Comparison of ENCODE assay signal across 19 mouse cellular contexts in genomic region chr19:37789576-37790180, GRCm38 (mm10).
A peak's percentile ranks its signal among the peaks of the same experiment; 100 is the strongest.
DNase-seq lines count a peak whose midpoint lies in the region; ATAC-seq and TF ChIP-seq lines count a peak whose summit lies in the region.
"Had no signal": no experiment of that assay in that cellular context is flagged by ENCODE, and none has a peak within 500 bp of the region (broad histone marks: within the 10 kb centered on the region; RNA-seq: fewer than 3 reads in every experiment).

No protein-coding gene starts in this region.

- WGBS in forebrain, embryonic 10.5 days: 24% methylated on average over 12 of the region's 12 CpGs
- 25% methylated on average over 12 of the region's 12 CpGs for WGBS in forebrain, embryonic 12.5 days
- 29% methylated on average over 12 of the region's 12 CpGs for WGBS in midbrain, embryonic 12.5 days
- WGBS in midbrain, embryonic 14.5 days: 36% methylated on average over 12 of the region's 12 CpGs
- WGBS in midbrain, postnatal 0 days: 31% methylated on average over 12 of the region's 12 CpGs

- no peak overlapping the region for H3K4me2 ChIP-seq in forebrain, embryonic 12.5 days
- H3K4me2 ChIP-seq in midbrain, embryonic 12.5 days (replicated peaks): peak overlapping the region; percentile 42; the same call in 1 of the 2 replicates
- H3K4me2 ChIP-seq in midbrain, embryonic 14.5 days (ENCODE audit: low read length): no peak overlapping the region
- no peak overlapping the region; the same call in 1 of the 2 replicates for H3K4me2 ChIP-seq in midbrain, postnatal 0 days (ENCODE audit: low read depth, low read length, poor library complexity, severe bottlenecking)
- H3K4me2 ChIP-seq: heart, embryonic 11.5 days had no signal

- no peak for ATAC-seq in forebrain, embryonic 12.5 days (ENCODE audit: low FRiP score)
- no peak for ATAC-seq in midbrain, embryonic 12.5 days (ENCODE audit: low FRiP score, low read depth)
- ATAC-seq in midbrain, embryonic 14.5 days (ENCODE audit: low FRiP score, low TSS enrichment): no peak
- no peak for ATAC-seq in midbrain, postnatal 0 days (ENCODE audit: low FRiP score)
- ATAC-seq: forebrain, embryonic 14.5 days had no signal

- no peaks in the 10 kb centered on the region for H3K9me3 ChIP-seq in forebrain, embryonic 10.5 days
- H3K9me3 ChIP-seq in forebrain, embryonic 12.5 days: no peaks in the 10 kb centered on the region
- H3K9me3 ChIP-seq in midbrain, embryonic 12.5 days: no peaks in the 10 kb centered on the region
- no peaks in the 10 kb centered on the region for H3K9me3 ChIP-seq in midbrain, embryonic 14.5 days (ENCODE audit: control insufficient read depth, low read length)
- H3K9me3 ChIP-seq in midbrain, postnatal 0 days (ENCODE audit: low read length): no peaks in the 10 kb centered on the region

- intact Hi-C loops in left cerebral cortex, postnatal 36 days (cut with DNase I): no loop called here

- H3K4me1 ChIP-seq in forebrain, embryonic 10.5 days: peaks cover 30% of the 10 kb centered on the region
- H3K4me1 ChIP-seq in forebrain, embryonic 12.5 days: peaks cover 15% of the 10 kb centered on the region
- H3K4me1 ChIP-seq in midbrain, embryonic 12.5 days: peaks cover 12% of the 10 kb centered on the region; the same call in 1 of the 2 replicates
- peaks cover 7% of the 10 kb centered on the region for H3K4me1 ChIP-seq in midbrain, embryonic 14.5 days (ENCODE audit: control insufficient read depth, insufficient read depth, low read length)
- H3K4me1 ChIP-seq in midbrain, postnatal 0 days (ENCODE audit: insufficient read depth, low read length): 0 out of 2 replicates have a peak, but pooled peaks cover 4% of the 10 kb centered on the region

- H3K27ac ChIP-seq in forebrain, embryonic 10.5 days: peak overlapping the region; percentile 61; the same call in 1 of the 2 replicates
- H3K27ac ChIP-seq in forebrain, embryonic 12.5 days: no peak overlapping the region
- H3K27ac ChIP-seq in midbrain, embryonic 12.5 days (replicated peaks): no peak overlapping the region
- H3K27ac ChIP-seq in midbrain, embryonic 14.5 days (replicated peaks; ENCODE audit: low read depth, low read length): no peak overlapping the region
- H3K27ac ChIP-seq in midbrain, postnatal 0 days (ENCODE audit: low read depth, low read length): no peak overlapping the region
- H3K27ac ChIP-seq: liver, embryonic 14.5 days had no signal

- DNase-seq in forebrain, embryonic 10.5 days (ENCODE audit: extremely low spot score, low spot score): no peak
- no peak for DNase-seq in midbrain, embryonic 14.5 days
- DNase-seq in midbrain, postnatal 0 days (ENCODE audit: low spot score): no peak
- no peak for DNase-seq in ovary, adult 18-20 months (ENCODE audit: low spot score)
- DNase-seq in left cerebral cortex, postnatal 36 days (ENCODE audit: low spot score in 2 of 2): no peak
- no peak for DNase-seq in adrenal gland, adult (ENCODE audit: inconsistent age in 2 of 2, low spot score in 1 of 2)
- DNase-seq: adrenal gland, postnatal 10 days; cerebellum, adult 11-12 months; cerebellum, postnatal 36 days; gastrocnemius, postnatal 25 days; heart, postnatal 4 days; kidney, adult 18-20 months; right cerebral cortex, postnatal 4 days; thymus, postnatal 36 days had no signal

- no peak overlapping the region for H3K9ac ChIP-seq in forebrain, embryonic 12.5 days
- no peak overlapping the region for H3K9ac ChIP-seq in midbrain, embryonic 12.5 days (replicated peaks)
- no peak overlapping the region for H3K9ac ChIP-seq in midbrain, embryonic 14.5 days (replicated peaks; ENCODE audit: low read length)
- H3K9ac ChIP-seq in midbrain, postnatal 0 days (replicated peaks; ENCODE audit: low read length, poor library complexity, severe bottlenecking): no peak overlapping the region
- H3K9ac ChIP-seq: liver, embryonic 14.5 days had no signal

- H3K27me3 ChIP-seq in forebrain, embryonic 10.5 days (ENCODE audit: poor library complexity, severe bottlenecking): peaks cover 58% of the 10 kb centered on the region
- H3K27me3 ChIP-seq in forebrain, embryonic 12.5 days: peaks cover 25% of the 10 kb centered on the region; the same call in 1 of the 2 replicates
- peaks cover 36% of the 10 kb centered on the region for H3K27me3 ChIP-seq in midbrain, embryonic 12.5 days
- H3K27me3 ChIP-seq in midbrain, embryonic 14.5 days (ENCODE audit: control insufficient read depth, insufficient read depth, low read length): no peaks in the 10 kb centered on the region
- peaks cover 3% of the 10 kb centered on the region; the same call in 1 of the 2 replicates for H3K27me3 ChIP-seq in midbrain, postnatal 0 days (ENCODE audit: insufficient read depth, low read length)

- TF ChIP-seq CTCF in midbrain, postnatal 0 days (IDR thresholded peaks at IDR 0.05): no peak

- H3K36me3 ChIP-seq in forebrain, embryonic 10.5 days (replicated peaks): no peaks in the 10 kb centered on the region
- no peaks in the 10 kb centered on the region for H3K36me3 ChIP-seq in forebrain, embryonic 12.5 days (replicated peaks)
- no peaks in the 10 kb centered on the region for H3K36me3 ChIP-seq in midbrain, embryonic 12.5 days
- no peaks in the 10 kb centered on the region for H3K36me3 ChIP-seq in midbrain, embryonic 14.5 days (ENCODE audit: control insufficient read depth, insufficient read depth, low read length)
- H3K36me3 ChIP-seq in midbrain, postnatal 0 days (ENCODE audit: insufficient read depth, low read length): no peaks in the 10 kb centered on the region

- no peak overlapping the region for H3K4me3 ChIP-seq in forebrain, embryonic 10.5 days
- no peak overlapping the region for H3K4me3 ChIP-seq in forebrain, embryonic 12.5 days (replicated peaks)
- no peak overlapping the region for H3K4me3 ChIP-seq in midbrain, embryonic 12.5 days
- no peak overlapping the region for H3K4me3 ChIP-seq in midbrain, embryonic 14.5 days (replicated peaks; ENCODE audit: low read depth, low read length)
- 0 out of 2 replicates have a peak overlapping the region, but pooled peaks have one; percentile 18 for H3K4me3 ChIP-seq in midbrain, postnatal 0 days (ENCODE audit: low read depth, low read length)
